Mouse (Mus musculus) inflammation-experienced regulatory T-cells, adult 6 months (primary cell): Measurements from ENCODE around the gene Ppp1ca. TPM values are rescaled to one million over a fixed set of nuclear protein-coding genes. Genes with fewer than 3 reads are reported as not detected.
A peak's percentile ranks its signal among the peaks of the same experiment; 100 is the strongest.

ENCODE experiments used
- ATAC-seq: one replicate; pipeline ENCODE4 v1.8.0; 2017
- polyA plus RNA-seq, 3 experiments: library from polyadenylated mRNA; unstranded; fragments of 100-300 nt; shearing (Covaris generic); gene quantifications; one replicate each; pipeline ENCODE4 v1.2.1; 2017

Gene Ppp1ca
- polyA plus RNA-seq, 3 experiments from 2014 or later = 808 to 1,210 (median 823) TPM

- ATAC-seq = no peak
These were observed 4.6 kb upstream of the Ppp1ca start for GRCm38 (mm10) chr19:4187303-4187702.

GRCm38 (mm10) chr19:4189051-4189620 lies 2.7 kb upstream of the Ppp1ca start:
- ATAC-seq = no peak

DNA sequence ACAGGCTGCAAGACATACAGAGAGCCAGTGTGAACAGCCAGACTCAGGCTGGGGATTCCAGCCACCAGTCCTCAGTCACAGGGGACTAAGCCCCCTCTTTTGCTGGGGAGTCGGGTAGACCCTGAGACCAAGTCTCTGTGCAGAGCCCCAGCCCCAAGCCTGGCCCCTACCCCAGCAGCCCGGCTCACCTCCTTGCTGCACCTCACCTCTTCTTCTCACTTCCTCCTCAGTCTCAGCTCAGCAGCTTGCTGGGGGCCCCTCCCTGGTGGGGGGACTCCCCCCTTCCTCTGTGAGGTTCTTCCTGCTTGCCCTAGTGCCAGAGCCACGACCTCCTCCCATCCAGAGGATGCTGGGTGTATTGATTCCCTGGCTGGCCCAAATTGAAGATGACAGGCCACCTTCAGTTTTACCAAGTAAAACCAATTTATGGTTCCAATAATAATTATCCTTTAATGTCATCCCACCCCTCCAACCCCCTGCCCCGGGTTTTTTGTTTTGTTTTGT lies 982 bp upstream of the Ppp1ca start, which contains the start of gene Tbc1d10c:
Gene Tbc1d10c, minus strand, starts transcription at position 454 of the 504 bp plus-strand sequence.
- peak; percentile 71 for ATAC-seq

DNA sequence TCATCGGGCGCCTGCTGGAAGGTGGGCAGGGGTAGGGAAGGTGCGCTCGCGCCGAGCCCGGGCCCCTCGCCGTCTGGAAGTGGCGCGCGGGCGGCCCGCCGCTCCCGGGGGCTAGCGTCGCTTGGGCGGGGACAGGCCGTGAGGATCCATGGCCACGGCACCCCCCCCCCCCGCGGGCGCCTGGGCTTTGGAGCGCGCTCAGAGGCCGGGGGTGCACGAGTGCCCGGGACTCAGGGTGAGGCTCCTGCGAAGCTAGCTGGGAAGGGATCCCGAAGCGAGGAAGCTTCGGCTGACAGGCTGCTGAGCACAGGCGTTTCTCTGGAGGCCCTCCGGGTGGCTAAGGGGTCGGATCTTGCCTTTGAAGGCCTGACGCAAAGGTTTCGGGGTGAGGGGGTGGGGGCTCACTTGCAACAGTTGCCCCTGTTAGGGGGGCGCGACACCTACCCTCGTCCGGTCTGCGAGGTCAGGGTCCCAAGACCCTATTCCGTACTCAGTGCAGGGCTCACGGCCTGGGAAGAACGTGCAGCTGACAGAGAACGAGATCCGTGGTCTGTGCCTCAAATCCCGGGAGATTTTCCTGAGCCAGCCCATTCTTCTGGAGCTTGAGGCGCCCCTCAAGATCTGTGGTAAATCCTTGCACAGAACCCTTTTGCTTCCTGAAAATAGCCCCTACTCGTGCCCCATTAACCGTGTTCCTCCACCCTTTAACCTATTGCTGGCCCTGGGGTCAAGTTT lies 553 bp downstream of the Ppp1ca start:
- no peak for ATAC-seq

GRCm38 (mm10) chr19:4193129-4193528 lies 1.3 kb downstream of the Ppp1ca start:
- no peak for ATAC-seq

GRCm38 (mm10) chr19:4194021-4194724 lies 2.3 kb downstream of the Ppp1ca start:
- no peak for ATAC-seq

DNA sequence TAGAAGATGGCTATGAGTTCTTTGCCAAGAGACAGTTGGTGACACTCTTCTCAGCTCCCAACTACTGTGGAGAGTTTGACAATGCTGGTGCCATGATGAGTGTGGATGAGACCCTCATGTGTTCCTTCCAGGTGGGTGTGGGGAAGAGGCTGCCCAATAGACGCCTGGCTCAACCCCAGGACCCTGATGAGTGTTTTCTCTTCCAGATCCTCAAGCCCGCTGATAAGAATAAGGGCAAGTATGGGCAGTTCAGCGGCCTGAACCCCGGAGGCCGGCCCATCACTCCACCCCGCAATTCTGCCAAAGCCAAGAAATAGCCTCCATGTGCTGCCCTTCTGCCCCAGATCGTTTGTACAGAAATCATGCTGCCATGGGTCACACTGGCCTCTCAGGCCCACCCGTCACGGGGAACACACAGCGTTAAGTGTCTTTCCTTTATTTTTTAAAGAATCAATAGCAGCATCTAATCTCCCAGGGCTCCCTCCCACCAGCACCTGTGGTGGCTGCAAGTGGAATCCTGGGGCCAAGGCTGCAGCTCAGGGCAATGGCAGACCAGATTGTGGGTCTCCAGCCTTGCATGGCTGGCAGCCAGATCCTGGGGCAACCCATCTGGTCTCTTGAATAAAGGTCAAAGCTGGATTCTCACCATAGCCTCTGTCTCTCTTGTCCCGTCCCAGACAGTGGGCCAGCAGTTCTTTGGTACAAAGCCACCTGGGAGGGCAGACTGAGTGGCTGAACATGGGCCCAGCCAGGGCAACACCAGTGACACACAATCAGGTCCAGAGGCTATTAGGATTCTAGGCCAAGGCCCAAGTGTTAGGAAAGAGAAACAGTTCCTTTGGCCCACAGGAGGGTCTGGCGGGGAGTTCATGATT lies 3.1 kb downstream of the Ppp1ca start:
- no peak for ATAC-seq

GRCm38 (mm10) chr19:4196048-4196447 lies 4.2 kb downstream of the Ppp1ca start:
- no peak for ATAC-seq

DNA sequence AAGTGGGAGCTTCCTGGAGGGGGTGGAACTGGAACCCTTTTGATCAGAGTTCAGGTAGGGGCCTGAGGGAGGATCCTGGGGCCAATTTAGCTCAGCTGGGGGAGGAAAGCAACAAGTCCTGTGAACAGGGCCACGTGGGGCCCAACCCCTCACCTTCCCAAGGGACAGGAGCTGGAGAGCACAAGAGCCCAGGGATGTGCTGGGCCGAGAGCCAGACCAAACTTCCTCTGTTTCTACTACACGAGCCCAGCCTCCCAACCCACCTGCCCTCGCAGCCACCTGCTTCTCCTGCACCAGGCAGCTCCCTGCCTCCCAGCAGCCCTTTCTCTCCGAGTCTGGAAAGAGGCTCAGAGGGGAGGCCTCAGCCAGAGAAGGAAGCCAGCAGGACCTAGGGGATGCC lies 4.7 kb downstream of the Ppp1ca start:
- no peak for ATAC-seq

GRCm38 (mm10) chr19:4197180-4197579 lies 5.3 kb downstream of the Ppp1ca start:
- no peak for ATAC-seq

DNA sequence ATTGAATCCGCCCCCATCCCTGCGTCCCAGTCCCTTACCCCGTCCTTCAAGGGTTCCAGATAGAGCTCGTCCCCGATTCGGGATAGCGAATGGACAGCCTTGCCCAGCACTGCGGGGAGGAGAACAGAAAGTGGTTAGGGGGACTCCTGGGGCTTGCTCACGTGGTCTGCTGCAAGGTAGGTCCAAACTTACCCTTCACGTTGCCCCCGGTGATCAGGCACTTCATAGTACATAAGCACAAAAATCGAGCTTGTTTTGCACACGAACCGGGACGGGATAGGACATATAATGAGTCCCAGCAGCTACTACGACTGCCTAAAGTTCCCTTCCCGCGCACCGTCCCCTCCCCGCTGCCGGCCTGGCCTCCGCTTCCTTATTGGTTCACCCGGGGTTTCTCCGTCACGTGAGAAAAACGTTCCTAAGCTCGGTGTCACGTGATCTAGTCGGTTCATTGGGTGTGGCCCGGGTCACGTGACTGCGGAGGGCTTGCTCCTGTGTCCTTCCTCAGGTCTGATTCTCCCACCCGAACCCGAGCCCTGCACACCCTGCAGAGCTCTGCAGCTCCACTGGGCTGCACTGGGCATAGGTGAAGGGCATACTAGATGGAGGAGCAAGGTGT lies 9.5 kb downstream of the Ppp1ca start, which contains the start of gene Rad9a:
Gene Rad9a, minus strand, starts transcription at position 372 of the 619 bp plus-strand sequence.
- ATAC-seq = peak; percentile 73

DNA sequence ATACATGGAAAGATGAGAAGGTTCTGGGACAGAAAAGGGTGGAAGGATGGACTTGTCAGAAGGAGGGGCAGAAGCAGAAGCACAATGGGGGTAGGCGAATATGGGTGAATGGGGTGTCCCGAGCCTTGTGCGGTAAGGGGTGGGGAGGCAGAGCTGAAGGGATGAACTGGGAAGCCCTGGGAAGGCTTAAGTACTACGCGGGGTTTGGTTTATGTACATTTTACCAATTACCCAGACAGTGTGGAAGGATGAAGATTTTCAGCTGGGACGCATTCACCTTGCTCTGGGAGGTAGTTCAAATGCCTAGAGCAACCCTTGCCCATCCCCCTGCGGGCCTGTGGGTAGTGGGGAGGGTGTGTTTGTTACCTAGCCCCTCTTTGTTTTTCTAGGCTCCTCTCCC lies 10.3 kb downstream of the Ppp1ca start:
- ATAC-seq = no peak

DNA sequence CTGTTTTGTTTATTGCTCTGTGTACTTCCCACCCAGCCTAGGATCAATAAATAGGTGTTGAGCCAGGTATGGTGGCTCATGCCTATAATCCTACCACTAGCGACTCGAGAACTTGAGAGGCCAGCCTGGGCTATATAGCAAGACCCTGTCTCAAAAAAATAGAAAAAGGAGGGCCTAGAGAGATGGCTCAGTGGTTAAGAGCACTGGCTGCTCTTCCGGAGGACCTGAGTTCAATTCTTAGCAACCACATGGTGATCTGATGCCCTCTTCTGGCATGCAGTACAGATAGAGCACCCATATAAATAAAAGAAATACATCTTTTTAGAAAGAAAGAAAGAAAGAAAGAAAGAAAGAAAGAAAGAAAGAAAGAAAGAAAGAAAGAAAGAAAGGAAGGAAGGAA lies 11.3 kb downstream of the Ppp1ca start:
- peak; percentile 12 for ATAC-seq

DNA sequence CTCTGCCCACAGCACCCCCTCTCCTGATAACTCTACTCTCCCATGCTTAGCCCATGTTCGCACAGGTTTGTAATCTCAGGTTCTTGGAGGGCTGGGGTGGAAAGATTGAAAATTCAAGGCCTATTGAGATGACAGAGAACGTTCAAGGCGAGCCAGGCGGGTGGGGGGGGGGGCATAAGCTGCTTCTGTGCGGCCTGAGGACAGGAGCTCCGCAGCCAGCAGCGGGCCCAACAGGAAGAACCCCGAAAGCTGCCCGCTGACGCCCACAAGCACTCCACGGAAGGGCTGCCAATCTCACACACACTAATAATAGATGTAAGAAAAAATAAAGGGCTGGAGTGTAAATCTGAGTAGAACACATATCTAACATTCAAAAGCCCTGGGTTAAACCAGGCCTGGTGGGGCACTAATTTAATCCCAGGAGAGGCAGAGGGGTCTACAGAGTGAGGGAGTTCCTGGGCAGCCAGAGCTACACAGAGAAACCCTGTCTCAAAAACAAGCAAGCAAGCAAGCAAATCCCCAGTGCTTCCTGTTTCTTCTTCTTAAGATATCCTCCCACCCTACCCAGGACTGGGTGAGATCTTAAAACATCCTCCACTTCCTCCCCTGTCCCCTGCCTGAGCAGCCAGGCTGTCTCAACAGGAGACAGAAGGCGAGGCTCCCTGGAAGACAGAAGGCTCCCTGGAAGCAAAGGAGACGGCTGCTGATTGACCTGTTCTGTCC lies 11.9 kb downstream of the Ppp1ca start:
- ATAC-seq = peak; percentile 67

DNA sequence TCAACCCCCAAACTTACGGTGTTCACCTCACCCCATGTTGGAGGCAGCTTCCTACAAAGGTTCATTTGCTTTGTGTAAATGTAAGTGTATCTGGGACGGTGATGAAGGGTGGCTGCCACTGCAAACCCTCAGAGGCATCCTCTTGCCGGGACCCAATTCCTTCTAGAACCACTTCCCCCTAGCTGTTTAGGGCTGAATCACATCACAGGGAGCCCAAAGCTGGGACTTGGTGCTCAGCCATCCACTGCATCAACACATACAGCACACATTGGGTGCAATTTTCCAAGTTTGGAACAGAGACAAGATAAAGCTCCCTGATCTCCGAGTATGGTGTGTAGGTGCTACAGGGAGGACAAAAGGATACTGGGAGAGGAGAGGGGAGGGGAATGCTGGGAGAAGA lies 13.0 kb downstream of the Ppp1ca start:
- no peak for ATAC-seq

DNA sequence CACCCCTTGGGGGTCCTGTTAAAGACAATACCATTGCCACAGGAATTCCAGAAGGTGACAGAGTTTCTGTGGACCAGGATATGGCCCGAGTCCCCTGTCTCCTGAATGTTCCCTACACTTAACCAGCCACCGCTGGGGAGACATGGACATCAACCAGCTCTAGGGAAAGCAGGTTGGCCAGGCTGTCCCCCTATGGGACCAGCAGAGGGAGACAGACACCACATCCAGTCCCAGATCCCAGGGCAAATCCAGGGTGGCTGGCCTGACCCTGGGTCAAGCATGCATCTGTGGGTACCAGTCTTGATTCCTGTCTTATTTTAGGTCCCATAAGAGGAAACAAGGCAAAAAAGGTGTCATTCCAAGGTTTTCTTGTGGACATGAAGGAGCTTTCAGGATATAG lies 15.1 kb downstream of the Ppp1ca start:
- peak; percentile 36 for ATAC-seq

GRCm38 (mm10) chr19:4208563-4208962 lies 16.7 kb downstream of the Ppp1ca start:
- ATAC-seq = no peak

GRCm38 (mm10) chr19:4211891-4212588 lies 20.2 kb downstream of the Ppp1ca start:
- no peak for ATAC-seq

DNA sequence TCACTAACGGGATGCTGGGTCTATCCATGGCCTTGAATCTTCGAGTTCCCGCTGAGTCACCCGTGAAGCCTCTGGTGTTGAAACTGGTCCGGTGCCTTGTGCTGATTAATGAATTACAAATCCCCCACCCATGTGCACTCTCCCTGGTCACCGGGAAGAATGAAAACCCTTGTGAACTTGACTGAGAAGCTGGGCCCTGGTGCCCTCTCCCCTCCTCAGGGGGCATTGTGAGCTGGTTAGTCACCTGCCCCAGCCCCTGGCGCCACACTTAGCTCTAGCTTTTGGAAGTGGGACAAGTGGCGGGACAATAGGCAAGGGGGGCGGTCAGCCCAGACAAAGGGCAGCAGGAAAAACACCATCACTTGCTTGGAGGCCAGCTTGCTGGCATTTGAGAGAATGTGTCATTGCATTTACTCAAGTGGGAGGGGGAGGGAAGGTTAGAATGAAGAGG lies 21.7 kb downstream of the Ppp1ca start:
- no peak for ATAC-seq

GRCm38 (mm10) chr19:4214071-4214770 lies 22.4 kb downstream of the Ppp1ca start, which contains the start of the genes Clcf1 and AC109138.7:
TSS of gene Clcf1 (plus strand) at chr19:4214238.
TSS of gene AC109138.7 (plus strand) at chr19:4214357.
- peak; percentile 73 for ATAC-seq
